Mouse (Mus musculus) forebrain, embryonic 14.5 days (tissue): ENCODE data around the gene Cyth2. TPM values are rescaled to one million over a fixed set of nuclear protein-coding genes. Genes with fewer than 3 reads are reported as not detected.

ENCODE experiments used
- ATAC-seq: fragments of 200-750 bp; cut with Nextera tagmentation; 2 replicates; pipeline ENCODE4 v1.8.0; 2017; ENCODE audit warnings: mild to moderate bottlenecking, moderate library complexity
- DNase-seq: peaks from one replicate; pipeline ENCODE4 v3.0.0-alpha.2; 2015; ENCODE audit warnings: low spot score
- H3K27ac ChIP-seq: fragments of 300-500 bp; sonication (generic); 2 replicates; pipeline ENCODE4 v1.5.1; 2014; ENCODE audit warnings: low read depth, mild to moderate bottlenecking, control low read depth, low read length, moderate library complexity
- H3K27me3 ChIP-seq: fragments of 300-500 bp; sonication (generic); replicated peaks from 2 replicates; pipeline ENCODE4 v1.6.1; 2014; ENCODE audit warnings: low read length, control low read depth, mixed read lengths; ENCODE audit not compliant: control insufficient read depth, insufficient read depth
- H3K36me3 ChIP-seq: fragments of 300-500 bp; sonication (generic); 2 replicates; pipeline ENCODE4 v1.6.1; 2014; ENCODE audit warnings: low read length, control low read depth; ENCODE audit not compliant: control insufficient read depth, insufficient read depth
- H3K4me1 ChIP-seq: fragments of 300-500 bp; sonication (generic); 2 replicates; pipeline ENCODE4 v1.6.1; 2014; ENCODE audit warnings: antibody characterized with exemption, low read length, control low read depth; ENCODE audit not compliant: control insufficient read depth, insufficient read depth
- H3K4me2 ChIP-seq: fragments of 300-500 bp; sonication (generic); 2 replicates; pipeline ENCODE4 v1.6.1; 2014; ENCODE audit warnings: mild to moderate bottlenecking, control low read depth, low read length
- H3K4me3 ChIP-seq: fragments of 300-500 bp; sonication (generic); 2 replicates; pipeline ENCODE4 v1.5.1; 2014; ENCODE audit warnings: low read depth, low read length, control low read depth
- H3K9ac ChIP-seq: fragments of 300-500 bp; sonication (generic); 2 replicates; pipeline ENCODE4 v1.6.1; 2014; ENCODE audit warnings: mild to moderate bottlenecking, low read length, control low read depth, moderate library complexity
- H3K9me3 ChIP-seq: fragments of 300-500 bp; sonication (generic); replicated peaks from 2 replicates; pipeline ENCODE4 v1.6.1; 2016; ENCODE audit warnings: low read length, control low read depth, mixed read lengths; ENCODE audit not compliant: control insufficient read depth
- WGBS: fragments of 180-500 bp; shearing (Covaris S2); extraction: QIAGEN DNeasy Blood & Tissue Kit; methylation state at CpG from one replicate; pipeline ENCODE4 v1.1.7; 2014; 5-methylcytosine and 5-hydroxymethylcytosine counted together
- polyA plus RNA-seq: library from polyadenylated mRNA; unstranded; fragments of >200 nt; fragmentation: Nextera tagmentation; extraction: Ambion mirVana; gene quantifications from 2 replicates; pipeline ENCODE4 v1.2.1, GENCODE M21; 2014

The Cyth2 gene
- polyA plus RNA-seq, 1 experiment from 2014 or later: 286 TPM

DNA sequence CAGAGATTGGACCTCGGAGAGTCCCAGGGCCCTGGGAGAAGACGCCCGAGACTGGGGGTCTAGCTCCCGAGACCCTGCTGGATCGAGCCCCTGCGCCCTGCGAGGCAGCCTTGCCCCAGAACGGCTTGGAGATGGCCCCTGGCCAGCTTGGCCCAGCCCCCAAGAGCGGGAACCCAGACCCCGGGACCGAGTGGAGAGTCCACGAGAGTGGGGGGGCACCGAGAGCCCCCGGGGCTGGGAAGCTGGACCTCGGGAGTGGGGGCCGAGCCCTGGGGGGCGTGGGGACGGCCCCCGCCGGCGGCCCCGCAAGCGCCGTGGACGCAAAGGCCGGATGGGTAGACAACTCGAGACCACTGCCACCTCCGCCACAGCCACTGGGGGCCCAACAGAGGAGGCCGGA, 19.4 kb downstream of the Cyth2 start:
- Histone ChIP-seq H3K27me3 (0 out of 2 replicates have a peak, but pooled peaks cover 4% of the 10 kb centered on the region), H3K27ac (no peak overlapping the region), H3K36me3 (peaks cover 86% of the 10 kb centered on the region), H3K4me2 (no peak overlapping the region), H3K4me1 (peaks cover 9% of the 10 kb centered on the region), H3K4me3 (no peak overlapping the region), H3K9ac (no peak overlapping the region), H3K9me3 (no peaks in the 10 kb centered on the region)
- 92% methylated on average over 22 of the region's 29 CpGs for WGBS
- DNase-seq (no peak), ATAC-seq (no peak)

- H3K4me2 ChIP-seq: no peak overlapping the region
- 0 out of 2 replicates have a peak, but pooled peaks cover 4% of the 10 kb centered on the region for H3K27me3 ChIP-seq
- no peaks in the 10 kb centered on the region for H3K9me3 ChIP-seq
- H3K9ac ChIP-seq: no peak overlapping the region
- H3K36me3 ChIP-seq: peaks cover 91% of the 10 kb centered on the region
- ATAC-seq (no peak), DNase-seq (no peak)
- peaks cover 9% of the 10 kb centered on the region for H3K4me1 ChIP-seq
- 92% methylated on average over 40 of the region's 44 CpGs for WGBS
- no peak overlapping the region for H3K4me3 ChIP-seq
- H3K27ac ChIP-seq: no peak overlapping the region
Observed at GRCm38 (mm10) chr7:45793969-45794585, 20.3 kb downstream of the Cyth2 start.

DNA sequence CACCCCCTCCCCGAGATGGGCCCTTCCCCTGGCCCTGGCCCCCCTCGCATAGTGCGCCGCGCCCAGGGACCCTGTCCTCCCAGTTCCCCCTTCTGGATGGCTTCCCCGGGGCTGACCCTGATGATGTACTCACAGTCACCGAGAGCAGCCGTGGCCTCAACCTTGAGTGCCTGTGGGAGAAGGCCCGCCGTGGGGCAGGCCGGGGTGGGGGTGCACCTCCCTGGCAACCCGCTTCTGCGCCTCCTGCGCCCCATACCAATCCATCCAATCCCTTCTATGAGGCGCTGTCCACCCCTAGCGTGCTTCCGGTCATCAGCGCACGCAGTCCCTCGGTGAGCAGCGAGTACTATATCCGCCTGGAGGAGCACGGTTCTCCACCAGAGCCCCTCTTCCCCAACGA, 21.1 kb downstream of the Cyth2 start:
- Histone ChIP-seq H3K27me3 (0 out of 2 replicates have a peak, but pooled peaks cover 4% of the 10 kb centered on the region), H3K4me2 (no peak overlapping the region), H3K9me3 (no peaks in the 10 kb centered on the region), H3K27ac (no peak overlapping the region), H3K4me3 (no peak overlapping the region), H3K36me3 (peaks cover 94% of the 10 kb centered on the region), H3K4me1 (peaks cover 8% of the 10 kb centered on the region), H3K9ac (no peak overlapping the region)
- WGBS: 91% methylated on average over 19 of the region's 24 CpGs
- ATAC-seq (no peak), DNase-seq (no peak)

- no peak overlapping the region for H3K9ac ChIP-seq
- no peaks in the 10 kb centered on the region for H3K4me1 ChIP-seq
- WGBS: 83% methylated on average over 17 of the region's 17 CpGs
- no peak overlapping the region for H3K27ac ChIP-seq
- H3K27me3 ChIP-seq: 0 out of 2 replicates have a peak, but pooled peaks cover 4% of the 10 kb centered on the region
- H3K4me2 ChIP-seq: no peak overlapping the region
- peaks cover 93% of the 10 kb centered on the region for H3K36me3 ChIP-seq
- ATAC-seq: no peak
- no peak for DNase-seq
- H3K9me3 ChIP-seq: no peaks in the 10 kb centered on the region
- H3K4me3 ChIP-seq: no peak overlapping the region
Observed at GRCm38 (mm10) chr7:45791756-45792490, 22.5 kb downstream of the Cyth2 start.

GRCm38 (mm10) chr7:45790721-45791120, 23.7 kb downstream of the Cyth2 start:
- DNase-seq (no peak), ATAC-seq (no peak)
- H3K9me3 ChIP-seq: no peaks in the 10 kb centered on the region
- no peaks in the 10 kb centered on the region for H3K27me3 ChIP-seq
- 89% methylated on average over 6 of the region's 6 CpGs for WGBS
- H3K27ac ChIP-seq: no peak overlapping the region
- no peak overlapping the region for H3K9ac ChIP-seq
- H3K4me3 ChIP-seq: no peak overlapping the region
- peaks cover 85% of the 10 kb centered on the region for H3K36me3 ChIP-seq
- H3K4me1 ChIP-seq: 0 out of 2 replicates have a peak, but pooled peaks cover 3% of the 10 kb centered on the region
- no peak overlapping the region for H3K4me2 ChIP-seq

- no peaks in the 10 kb centered on the region for H3K27me3 ChIP-seq
- ATAC-seq (no peak), DNase-seq (no peak)
- H3K4me2 ChIP-seq: no peak overlapping the region; the same call in 1 of the 2 replicates
- H3K36me3 ChIP-seq: peaks cover 55% of the 10 kb centered on the region
- H3K9ac ChIP-seq: no peak overlapping the region
- 89% methylated on average over 22 of the region's 22 CpGs for WGBS
- H3K4me1 ChIP-seq: 0 out of 2 replicates have a peak, but pooled peaks cover 3% of the 10 kb centered on the region
- H3K9me3 ChIP-seq: no peaks in the 10 kb centered on the region
- H3K27ac ChIP-seq: no peak overlapping the region
- H3K4me3 ChIP-seq: no peak overlapping the region
Observed at GRCm38 (mm10) chr7:45787642-45788041, 26.7 kb downstream of the Cyth2 start.

DNA sequence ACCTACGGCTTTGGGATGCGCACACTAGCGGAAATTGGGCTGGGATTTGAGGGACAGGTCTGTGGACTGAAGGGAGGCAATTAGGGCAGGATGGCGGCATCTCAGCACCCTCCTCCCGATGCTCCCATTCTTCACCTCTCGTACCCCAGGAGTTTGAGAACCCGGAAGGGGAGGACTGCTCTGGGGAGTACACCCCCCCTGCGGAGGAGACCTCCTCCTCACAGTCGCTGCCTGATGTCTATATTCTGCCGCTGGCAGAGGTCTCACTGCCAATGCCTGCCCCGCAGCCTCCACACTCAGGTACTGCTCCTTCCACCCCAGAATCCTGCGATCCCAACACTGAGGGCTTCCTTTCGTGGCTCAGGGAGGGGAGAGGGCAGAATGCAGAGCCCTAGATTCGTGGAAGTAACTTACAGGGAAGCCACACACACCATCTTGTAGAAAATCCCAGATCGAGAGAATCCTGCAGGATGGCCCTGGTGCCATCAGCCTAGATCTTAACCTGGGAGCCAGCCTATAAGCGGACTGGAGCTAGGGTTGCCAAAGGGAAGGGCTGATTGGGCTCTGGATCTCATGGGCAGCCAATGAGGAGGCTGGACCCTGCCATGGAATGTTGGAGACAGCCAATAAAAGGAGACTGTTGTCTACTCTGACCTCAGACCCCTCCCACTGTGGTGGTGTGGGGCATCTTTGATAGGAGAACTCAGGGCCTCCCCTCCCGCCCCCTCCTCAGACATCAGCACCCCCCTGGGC, 27.5 kb downstream of the Cyth2 start:
- Histone ChIP-seq H3K4me2 (peak overlapping the region; percentile 82), H3K9me3 (no peaks in the 10 kb centered on the region), H3K9ac (peak overlapping the region; percentile 95), H3K27ac (no peak overlapping the region; the same call in 1 of the 2 replicates), H3K4me1 (0 out of 2 replicates have a peak, but pooled peaks cover 3% of the 10 kb centered on the region), H3K36me3 (peaks cover 47% of the 10 kb centered on the region), H3K4me3 (peak overlapping the region; percentile 98), H3K27me3 (no peaks in the 10 kb centered on the region)
- 9% methylated on average over 15 of the region's 17 CpGs for WGBS
- DNase-seq (peak; percentile 67), ATAC-seq (0 out of 2 replicates have a peak, but pooled peaks have one; percentile 8)

DNA sequence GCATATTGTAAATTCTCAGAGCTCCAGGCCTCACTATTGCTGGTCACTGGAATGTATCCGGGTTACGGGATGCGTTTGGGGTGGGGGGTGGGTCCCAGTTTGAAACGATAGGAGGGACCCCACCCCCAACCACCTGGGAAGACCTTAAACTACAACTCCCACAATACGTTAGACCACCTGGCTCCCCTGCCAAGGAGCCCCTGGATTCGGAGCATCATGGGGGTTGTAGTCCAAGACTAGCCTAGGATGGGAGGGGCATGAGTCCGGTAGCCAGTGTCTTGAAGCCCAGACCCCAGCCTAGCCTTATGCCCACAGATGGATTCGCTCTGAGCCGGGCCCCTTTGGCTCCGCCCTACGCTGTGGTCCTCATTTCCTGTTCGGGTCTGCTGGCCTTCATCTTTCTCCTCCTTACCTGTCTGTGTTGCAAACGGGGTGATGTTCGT, 28.2 kb downstream of the Cyth2 start:
- ATAC-seq: peak; percentile 40
- WGBS: under 1% methylated on average over 14 of the region's 14 CpGs
- peak; percentile 87 for DNase-seq

More for the DNA sequence above, 28.2 kb downstream of the Cyth2 start:
- no peaks in the 10 kb centered on the region for H3K9me3 ChIP-seq
- peak overlapping the region; percentile 82 for H3K4me2 ChIP-seq
- 0 out of 2 replicates have a peak, but pooled peaks cover 3% of the 10 kb centered on the region for H3K4me1 ChIP-seq
- H3K27me3 ChIP-seq: no peaks in the 10 kb centered on the region
- peaks cover 40% of the 10 kb centered on the region for H3K36me3 ChIP-seq
- peak overlapping the region; percentile 98 for H3K4me3 ChIP-seq
- peak overlapping the region; percentile 98; the same call in 1 of the 2 replicates for H3K27ac ChIP-seq
- H3K9ac ChIP-seq: peak overlapping the region; percentile 95
